Mouse (Mus musculus): ENCODE measurements around the gene Ccnc. TPM values are rescaled to one million over a fixed set of nuclear protein-coding genes. Genes with fewer than 3 reads are reported as not detected.

The Ccnc gene
- total RNA-seq, 2 experiments from 2014 or later, result 21.3 to 22.4 TPM

DNA sequence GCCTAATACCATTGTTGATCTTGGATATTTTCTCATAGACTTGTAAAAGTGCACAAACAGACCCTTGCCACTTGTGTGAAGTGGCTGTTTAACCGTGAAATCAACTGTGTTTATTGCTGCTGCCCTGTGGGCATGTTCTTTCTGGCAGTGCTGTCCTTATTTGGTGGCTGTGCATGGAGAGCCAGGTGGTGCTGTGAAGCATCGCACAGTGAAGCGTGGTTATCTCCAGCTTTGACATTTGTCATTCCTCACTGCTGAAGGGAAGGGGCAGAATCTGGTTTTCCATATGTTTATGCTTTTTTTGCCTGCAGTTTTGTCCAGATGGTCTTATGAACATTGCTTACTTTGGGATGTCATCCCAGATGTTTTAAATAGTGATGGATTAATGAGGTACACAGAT lies 66.1 kb downstream of the Ccnc start:
- no peak for DNase-seq (ENCODE audit: low spot score in 2 of 2)

DNA sequence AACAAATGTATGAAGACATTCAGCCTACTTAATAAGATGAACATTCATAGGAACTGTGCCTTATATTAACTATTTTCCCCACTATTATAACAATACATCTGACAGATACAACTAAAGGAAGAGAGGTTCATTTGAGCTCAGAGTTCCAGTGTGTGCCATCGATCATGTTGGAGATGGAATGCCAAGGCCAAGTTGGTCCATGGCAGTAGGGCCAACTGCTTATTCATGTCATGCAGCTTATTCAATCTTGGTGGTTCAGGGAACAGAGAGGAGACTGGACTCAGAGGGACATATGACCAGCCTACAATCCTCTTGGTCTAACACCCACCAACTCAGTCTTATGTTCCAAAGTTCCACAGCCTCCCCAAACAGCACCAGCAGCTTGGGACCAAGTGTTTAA lies 73.5 kb downstream of the Ccnc start:
- no peak for DNase-seq (ENCODE audit: low spot score in 2 of 2)

DNA sequence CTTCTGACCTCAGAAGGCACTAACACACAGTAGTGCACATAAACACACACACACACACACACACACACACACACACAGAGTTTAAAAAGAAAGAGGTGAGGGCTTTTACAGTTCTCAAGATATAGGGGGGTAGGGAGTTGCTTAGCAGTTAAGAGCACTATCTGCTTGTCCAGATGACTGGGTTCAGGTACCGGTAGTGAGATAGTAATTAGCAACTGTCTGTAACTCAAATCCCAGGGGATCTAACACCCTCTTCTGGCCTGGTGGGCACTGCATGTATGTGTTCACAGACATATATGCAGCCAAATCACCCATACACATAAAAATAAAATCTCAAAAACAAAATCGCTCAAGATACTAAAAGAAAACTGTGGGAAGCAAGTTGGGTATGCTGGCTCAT lies 74.1 kb downstream of the Ccnc start:
- DNase-seq (ENCODE audit: low spot score in 2 of 2), result no peak

DNA sequence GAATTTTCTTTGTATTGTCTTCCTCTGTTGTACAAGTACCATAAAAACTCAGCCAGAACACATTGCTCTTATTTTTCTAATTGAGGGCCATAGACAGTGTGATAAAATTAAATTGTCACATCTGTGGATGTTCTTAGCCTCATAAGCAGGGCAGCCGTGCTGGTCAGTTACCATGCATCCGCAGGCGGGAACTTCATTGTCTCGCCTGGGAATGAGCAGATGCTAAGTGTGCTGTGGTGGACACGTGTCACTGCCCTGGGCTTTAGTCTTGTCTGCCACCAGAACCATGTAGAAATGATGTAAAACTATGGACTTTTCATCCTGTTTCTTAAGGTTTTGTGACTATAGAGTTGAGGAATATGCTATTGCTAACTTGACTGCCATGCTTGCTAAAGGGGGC lies 79.7 kb downstream of the Ccnc start:
- no peak for DNase-seq (ENCODE audit: low spot score in 2 of 2)

Other genes starting within 250 kb of the Ccnc start
- gene Prdm13, start 41.7 kb upstream of the Ccnc start, total RNA-seq (2021), result not detected
- 10 to 100 TPM; 20.8 to 21.5 TPM for gene Usp45, start 39.5 kb downstream of the Ccnc start, total RNA-seq (2021)
- gene Tstd3, start 39.5 kb downstream of the Ccnc start, total RNA-seq (2021), result 10 to 100 TPM; 12.7 to 13.1 TPM
- 100 to 1,000 TPM; 160 to 175 TPM for gene Pnisr, start 119.9 kb downstream of the Ccnc start, total RNA-seq (2021)
- gene Coq3, start 152.0 kb downstream of the Ccnc start, total RNA-seq (2021), result 10 to 100 TPM; 17.0 to 20.4 TPM
- gene Faxc, start 203.6 kb downstream of the Ccnc start, total RNA-seq (2021), result 10 to 100 TPM; 12.6 to 13.5 TPM

Data from adrenal gland, postnatal 4 days (tissue).